Comparison of ENCODE assay signal across 7 mouse cellular contexts in genomic region chr9:121398761-121399160, GRCm38 (mm10).
DNase-seq lines count a peak whose midpoint lies in the region; ATAC-seq lines count a peak whose summit lies in the region.

No protein-coding gene starts in this region.

- peaks cover 3% of the 10 kb centered on the region; the same call in 1 of the 2 replicates for H3K36me3 ChIP-seq in forebrain, embryonic 14.5 days (ENCODE audit: control insufficient read depth, insufficient read depth, low read length)

- H3K9ac ChIP-seq in forebrain, embryonic 14.5 days (ENCODE audit: low read length), result peak overlapping the region; percentile 29; the same call in 1 of the 2 replicates

- peak; percentile 70 for DNase-seq in retina, postnatal 1 day
- DNase-seq in retina, embryonic 14.5 days (ENCODE audit: low spot score), result no peak
- DNase-seq in forebrain, embryonic 14.5 days (ENCODE audit: low spot score), result peak; percentile 90
- peak; percentile 73 to 78 for DNase-seq in left cerebral cortex, postnatal 14 days (ENCODE audit: low spot score in 2 of 2)
- peak; percentile 56 for DNase-seq in thymus, postnatal 25 days
- DNase-seq in urinary bladder, postnatal 25 days (ENCODE audit: low spot score), result no peak
- no peak for DNase-seq in spleen, postnatal 4 days (ENCODE audit: low spot score in 2 of 2)

- H3K27ac ChIP-seq in forebrain, embryonic 14.5 days (ENCODE audit: low read depth, low read length), result peak overlapping the region; percentile 96

- 40% methylated on average over 7 of the region's 7 CpGs for WGBS in forebrain, embryonic 14.5 days

- no peaks in the 10 kb centered on the region for H3K27me3 ChIP-seq in forebrain, embryonic 14.5 days (replicated peaks; ENCODE audit: control insufficient read depth, insufficient read depth, low read length)

- H3K4me3 ChIP-seq in forebrain, embryonic 14.5 days (ENCODE audit: low read depth, low read length), result no peak overlapping the region

- peak overlapping the region; percentile 28 for H3K4me2 ChIP-seq in forebrain, embryonic 14.5 days (ENCODE audit: low read length)

- intact Hi-C loops in left cerebral cortex, postnatal 14 days (cut with DNase I), result no loop called here

- H3K9me3 ChIP-seq in forebrain, embryonic 14.5 days (replicated peaks; ENCODE audit: control insufficient read depth, low read length), result no peaks in the 10 kb centered on the region

- peak; percentile 83 for ATAC-seq in forebrain, embryonic 14.5 days

- peaks cover 28% of the 10 kb centered on the region for H3K4me1 ChIP-seq in forebrain, embryonic 14.5 days (ENCODE audit: control insufficient read depth, insufficient read depth, low read length)

Comparison
In these comparisons a context has a peak if more than half of its experiments do, and no peak if none do; other contexts are left out.
1. DNase-seq: peak in retina, postnatal 1 day (single experiment), forebrain, embryonic 14.5 days (single experiment), left cerebral cortex, postnatal 14 days (2 of 2) and thymus, postnatal 25 days (single experiment); none in retina, embryonic 14.5 days (single experiment), urinary bladder, postnatal 25 days (single experiment) and spleen, postnatal 4 days (0 of 2).